Mouse (Mus musculus) R1 (cell line): ENCODE measurements at regions not wholly inside any gene's neighbourhood (a gene's known extent, or its start where the extent isn't known, plus 50 kb on each side); places are given as distances from the start of the nearest gene placed in this dataset.

Experiments used
- DNase-seq: peaks from one replicate; pipeline ENCODE4 v3.0.0-alpha.2; 2018; ENCODE audit warnings: low read depth, low spot score

DNA sequence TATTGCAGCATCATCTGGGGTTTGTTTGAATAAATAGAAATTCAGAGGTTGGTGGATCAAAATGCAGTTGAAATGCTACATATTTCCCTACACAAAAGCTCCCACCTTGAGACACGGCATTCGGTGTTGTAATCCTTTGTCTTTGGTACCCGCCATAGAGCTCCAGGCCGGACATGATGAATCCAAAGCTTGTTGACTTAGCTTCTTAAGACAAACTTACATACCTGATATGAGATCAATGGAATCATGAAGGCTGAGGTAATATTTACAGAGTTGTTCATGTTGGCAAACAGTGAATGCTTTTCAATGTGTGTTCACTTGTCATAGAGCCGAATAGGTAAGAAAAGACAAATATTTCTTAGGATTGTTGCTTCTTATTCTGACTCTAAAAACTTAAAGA is 51.2 kb upstream of the Pthlh start:
- DNase-seq = no peak
